Mouse (Mus musculus): ENCODE measurements around the gene Duxbl3.
"Not testable (repeated sequence)": the region's sequence is repeated elsewhere in the genome, so short reads cannot be mapped to it uniquely, and the experiment has no call there.

The Duxbl3 gene

DNA sequence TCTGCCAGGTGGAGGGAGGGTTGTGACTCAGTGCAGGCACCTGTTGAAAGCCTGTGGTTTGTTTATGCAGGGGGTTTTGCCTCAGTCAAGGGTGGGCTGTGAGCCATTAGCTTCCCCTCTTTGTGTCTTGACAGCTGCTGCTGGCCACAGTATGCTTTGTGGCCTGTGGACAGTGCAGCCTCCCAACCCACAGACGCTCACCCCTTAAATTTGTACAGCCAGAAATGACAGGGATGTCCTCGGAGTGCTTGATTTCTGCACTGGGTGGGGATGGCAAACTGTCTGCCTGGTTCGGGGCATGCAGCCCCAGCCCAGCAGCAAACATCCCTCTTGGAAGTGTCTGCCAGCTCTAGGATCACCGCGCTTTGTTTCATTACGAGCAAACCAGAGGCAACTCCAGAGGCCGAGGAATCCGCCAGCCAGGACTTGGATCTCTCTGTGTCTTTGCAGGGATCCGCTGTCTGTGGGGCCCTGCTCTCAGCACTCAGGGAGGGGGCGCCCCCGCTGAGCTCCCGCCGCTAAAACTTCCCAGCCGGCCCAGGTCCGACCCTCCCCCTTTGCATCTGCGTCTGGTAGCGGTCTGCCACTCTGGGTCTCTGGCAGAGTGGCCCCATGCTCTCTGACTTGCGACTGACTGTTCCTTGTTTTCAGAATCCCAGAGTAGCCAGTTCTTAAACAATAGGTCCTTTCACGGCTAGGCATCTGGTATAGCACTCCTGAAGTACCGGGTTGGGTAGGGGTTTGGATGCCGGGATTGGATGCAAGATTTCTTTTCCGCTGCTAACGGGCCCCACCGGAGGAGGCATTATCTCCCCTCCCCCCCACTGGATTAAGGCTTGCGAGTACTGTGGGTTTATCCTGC, at the start of gene Duxbl3:
Gene Duxbl3, plus strand, starts transcription at position 207 of the 862 bp plus-strand sequence.
- DNase-seq (ENCODE audit: low read depth, low spot score) = not testable (repeated sequence)

- not testable (repeated sequence) for DNase-seq (ENCODE audit: low read depth, low spot score)
Measured at GRCm38 (mm10) chr14:26216233-26217000, 41.3 kb upstream of the Duxbl3 start.

- not testable (repeated sequence) for DNase-seq (ENCODE audit: low read depth, low spot score)
Measured at GRCm38 (mm10) chr14:26237183-26237582, 20.6 kb upstream of the Duxbl3 start.

DNA sequence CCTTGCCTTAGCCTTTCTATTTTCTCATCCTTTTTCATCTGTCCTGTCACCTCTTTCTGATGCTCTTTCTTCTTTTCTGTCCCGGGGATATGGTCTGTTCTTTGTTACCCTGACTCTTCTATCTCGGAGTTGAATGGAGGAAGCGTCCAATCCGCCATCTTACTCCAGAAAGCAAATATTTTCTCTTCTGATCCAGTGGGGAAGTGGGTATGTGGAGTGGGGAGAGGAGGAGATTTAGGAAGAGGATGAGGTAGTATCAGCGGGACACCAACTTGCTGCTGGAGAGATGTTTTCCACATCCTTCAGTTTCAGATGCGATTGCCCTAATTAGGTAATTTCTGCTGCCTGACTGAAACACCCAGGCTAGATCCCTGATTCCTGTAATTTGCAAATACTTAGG, 967 bp downstream of the Duxbl3 start:
- DNase-seq (ENCODE audit: low read depth, low spot score) = not testable (repeated sequence)

- not testable (repeated sequence) for DNase-seq (ENCODE audit: low read depth, low spot score)
Measured at GRCm38 (mm10) chr14:26286737-26287136, 29.0 kb downstream of the Duxbl3 start.

GRCm38 (mm10) chr14:26293859-26294258, 36.1 kb downstream of the Duxbl3 start:
- no peak for DNase-seq (ENCODE audit: low read depth, low spot score)

GRCm38 (mm10) chr14:26297055-26297454, 39.3 kb downstream of the Duxbl3 start:
- no peak for DNase-seq (ENCODE audit: low read depth, low spot score)

DNA sequence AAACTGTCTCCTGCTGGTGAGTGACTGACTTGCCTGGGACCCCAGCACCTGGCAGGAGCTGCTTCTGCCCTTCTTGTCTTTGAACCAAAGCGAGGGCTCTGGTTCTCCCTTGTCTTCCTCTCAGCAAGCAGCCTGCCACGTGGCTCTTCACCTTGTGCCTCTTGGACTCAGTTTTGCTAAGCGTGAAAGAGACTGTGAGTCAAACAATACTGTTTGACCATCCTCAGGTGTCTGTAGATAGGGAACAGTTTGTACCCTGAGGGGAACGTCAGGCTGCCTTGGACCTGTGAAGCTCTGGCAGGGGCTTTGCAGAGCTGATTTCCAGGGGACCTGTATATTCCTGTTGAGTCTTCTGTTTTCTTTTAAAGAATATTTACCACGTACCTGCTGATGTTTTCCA, 39.7 kb downstream of the Duxbl3 start:
- no peak for DNase-seq (ENCODE audit: low read depth, low spot score)

DNA sequence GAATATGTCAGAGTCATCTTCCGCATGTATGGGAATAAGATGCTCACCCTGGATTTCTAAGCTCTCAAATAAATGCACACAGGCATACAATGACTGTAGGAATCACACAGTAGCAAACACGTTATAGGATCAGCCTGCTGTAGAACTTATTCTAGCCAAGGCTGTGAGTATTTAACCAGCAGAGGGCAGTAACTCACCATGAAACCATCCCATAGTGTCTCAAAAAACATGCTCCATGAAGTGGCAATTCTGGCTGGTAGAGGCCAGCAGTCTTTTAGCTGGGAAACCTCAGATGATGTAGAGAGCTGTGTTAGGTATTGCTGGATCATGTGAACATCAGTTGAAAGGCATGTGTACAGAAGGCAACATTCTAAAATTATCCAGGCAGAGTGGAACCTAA, 45.3 kb downstream of the Duxbl3 start:
- peak; percentile 4 for DNase-seq (ENCODE audit: low read depth, low spot score)

- no peak for DNase-seq (ENCODE audit: low read depth, low spot score)
Measured at GRCm38 (mm10) chr14:26306032-26306431, 48.3 kb downstream of the Duxbl3 start.

- no peak for DNase-seq (ENCODE audit: low read depth, low spot score)
Measured at GRCm38 (mm10) chr14:26308813-26309212, 51.1 kb downstream of the Duxbl3 start.

GRCm38 (mm10) chr14:26309511-26309910, 51.7 kb downstream of the Duxbl3 start:
- DNase-seq (ENCODE audit: low read depth, low spot score) = no peak

- DNase-seq (ENCODE audit: low read depth, low spot score) = no peak
Measured at GRCm38 (mm10) chr14:26316246-26316730, 58.5 kb downstream of the Duxbl3 start.
